Mouse (Mus musculus) stomach, embryonic 16.5 days (tissue): Measurements from ENCODE around the gene Zfp513. TPM values are rescaled to one million over a fixed set of nuclear protein-coding genes. Genes with fewer than 3 reads are reported as not detected.

Experiments used
- ATAC-seq: fragments of 200-750 bp; cut with Nextera tagmentation; 2 replicates; pipeline ENCODE4 v1.8.0; 2017; ENCODE audit warnings: moderate number of reproducible peaks, moderate TSS enrichment; ENCODE audit not compliant: insufficient read depth, low FRiP score
- H3K27ac ChIP-seq: fragments of 300-500 bp; sonication (generic); 2 replicates; pipeline ENCODE4 v1.5.1; 2014; ENCODE audit warnings: low read length
- H3K27me3 ChIP-seq: fragments of 300-500 bp; sonication (generic); 2 replicates; pipeline ENCODE4 v1.6.1; 2014; ENCODE audit warnings: low read length, control low read depth, mixed read lengths; ENCODE audit not compliant: control insufficient read depth, insufficient read depth
- H3K36me3 ChIP-seq: fragments of 300-500 bp; sonication (generic); 2 replicates; pipeline ENCODE4 v1.6.1; 2014; ENCODE audit warnings: low read length; ENCODE audit not compliant: control insufficient read depth, insufficient read depth
- H3K4me1 ChIP-seq: fragments of 300-500 bp; sonication (generic); 2 replicates; pipeline ENCODE4 v1.6.1; 2014; ENCODE audit warnings: low read length, control low read depth, mixed read lengths; ENCODE audit not compliant: control insufficient read depth, insufficient read depth
- H3K4me2 ChIP-seq: fragments of 300-500 bp; sonication (generic); 2 replicates; pipeline ENCODE4 v1.6.1; 2014; ENCODE audit warnings: low read depth, low read length, mixed read lengths
- H3K4me3 ChIP-seq: fragments of 300-500 bp; sonication (generic); replicated peaks from 2 replicates; pipeline ENCODE4 v1.5.1; 2014; ENCODE audit warnings: mild to moderate bottlenecking, low read length
- H3K9ac ChIP-seq: fragments of 300-500 bp; sonication (generic); 2 replicates; pipeline ENCODE4 v1.6.1; 2014; ENCODE audit warnings: low read length
- H3K9me3 ChIP-seq: fragments of 300-500 bp; sonication (generic); replicated peaks from 2 replicates; pipeline ENCODE4 v1.6.1; 2016; ENCODE audit warnings: low read length, control low read depth; ENCODE audit not compliant: control insufficient read depth
- WGBS: fragments of 180-500 bp; shearing (Covaris S2); extraction: QIAGEN DNeasy Blood & Tissue Kit; methylation state at CpG from one replicate; pipeline ENCODE4 v1.1.7; 2014; 5-methylcytosine and 5-hydroxymethylcytosine counted together
- polyA plus RNA-seq: library from polyadenylated mRNA; unstranded; fragments of >200 nt; fragmentation: Nextera tagmentation; extraction: Ambion mirVana; gene quantifications from 2 replicates; pipeline ENCODE4 v1.2.1, GENCODE M21; 2015

Zfp513 gene
- polyA plus RNA-seq, 1 experiment from 2014 or later: 5.2 TPM

- Histone ChIP-seq H3K4me2 (no peak overlapping the region), H3K36me3 (peaks cover 14% of the 10 kb centered on the region; the same call in 1 of the 2 replicates), H3K9ac (no peak overlapping the region), H3K9me3 (no peaks in the 10 kb centered on the region), H3K27me3 (no peaks in the 10 kb centered on the region), H3K4me3 (no peak overlapping the region), H3K27ac (no peak overlapping the region), H3K4me1 (0 out of 2 replicates have a peak, but pooled peaks cover 3% of the 10 kb centered on the region)
- WGBS: 49% methylated on average over 4 of the region's 4 CpGs
- ATAC-seq: no peak
These were observed 18.4 kb downstream of the Zfp513 start for GRCm38 (mm10) chr5:31183678-31184077.

- no peak overlapping the region for H3K9ac ChIP-seq
- H3K4me1 ChIP-seq: 0 out of 2 replicates have a peak, but pooled peaks cover 3% of the 10 kb centered on the region
- ATAC-seq: no peak
- no peaks in the 10 kb centered on the region for H3K27me3 ChIP-seq
- H3K9me3 ChIP-seq: no peaks in the 10 kb centered on the region
- H3K4me3 ChIP-seq: no peak overlapping the region; the same call in 1 of the 2 replicates
- H3K4me2 ChIP-seq: peak overlapping the region; percentile 51; the same call in 1 of the 2 replicates
- no peaks in the 10 kb centered on the region for H3K36me3 ChIP-seq
- no peak overlapping the region for H3K27ac ChIP-seq
- WGBS: 90% methylated on average over 9 of the region's 9 CpGs
These were observed 20.8 kb downstream of the Zfp513 start for GRCm38 (mm10) chr5:31181183-31181770.

GRCm38 (mm10) chr5:31179766-31180630 lies 22.1 kb downstream of the Zfp513 start, which contains the start of the genes Gm29609 and Gtf3c2:
Gm29609 (minus strand) TSS chr5:31179911.
Gtf3c2 (minus strand) TSS chr5:31180144.
- Histone ChIP-seq H3K36me3 (no peaks in the 10 kb centered on the region), H3K4me2 (peak within 1 kb of the TSS; percentile 84), H3K27ac (peak within 1 kb of the TSS; percentile 98), H3K27me3 (no peaks in the 10 kb centered on the region), H3K4me3 (peak within 1 kb of the TSS; percentile 82), H3K9me3 (no peaks in the 10 kb centered on the region), H3K4me1 (0 out of 2 replicates have a peak, but pooled peaks cover 3% of the 10 kb centered on the region), H3K9ac (peak within 1 kb of the TSS; percentile 81)
- peak; percentile 97 for ATAC-seq
- under 1% methylated on average over 59 of the region's 59 CpGs for WGBS

- no peaks in the 10 kb centered on the region for H3K27me3 ChIP-seq
- peak overlapping the region; percentile 98 for H3K27ac ChIP-seq
- H3K36me3 ChIP-seq: no peaks in the 10 kb centered on the region
- no peaks in the 10 kb centered on the region for H3K9me3 ChIP-seq
- H3K4me2 ChIP-seq: peak overlapping the region; percentile 84
- H3K4me1 ChIP-seq: 0 out of 2 replicates have a peak, but pooled peaks cover 3% of the 10 kb centered on the region
- peak overlapping the region; percentile 82 for H3K4me3 ChIP-seq
- under 1% methylated on average over 25 of the region's 25 CpGs for WGBS
- ATAC-seq: peak; percentile 32
- H3K9ac ChIP-seq: peak overlapping the region; percentile 81
These were observed 22.8 kb downstream of the Zfp513 start for GRCm38 (mm10) chr5:31179301-31179765.

- H3K4me1 ChIP-seq: no peaks in the 10 kb centered on the region
- WGBS: 92% methylated on average over 4 of the region's 4 CpGs
- H3K4me2 ChIP-seq: no peak overlapping the region
- H3K27me3 ChIP-seq: no peaks in the 10 kb centered on the region
- no peaks in the 10 kb centered on the region for H3K9me3 ChIP-seq
- H3K27ac ChIP-seq: no peak overlapping the region
- no peak overlapping the region for H3K4me3 ChIP-seq
- no peak for ATAC-seq
- no peak overlapping the region for H3K9ac ChIP-seq
- H3K36me3 ChIP-seq: peaks cover 37% of the 10 kb centered on the region
These were observed 33.5 kb downstream of the Zfp513 start for GRCm38 (mm10) chr5:31168630-31169029.

GRCm38 (mm10) chr5:31164878-31165277 lies 37.2 kb downstream of the Zfp513 start:
- H3K4me1 ChIP-seq: no peaks in the 10 kb centered on the region
- H3K27ac ChIP-seq: no peak overlapping the region
- no peak overlapping the region for H3K9ac ChIP-seq
- no peaks in the 10 kb centered on the region for H3K27me3 ChIP-seq
- peaks cover 26% of the 10 kb centered on the region for H3K36me3 ChIP-seq
- H3K9me3 ChIP-seq: no peaks in the 10 kb centered on the region
- no peak for ATAC-seq
- no peak overlapping the region for H3K4me3 ChIP-seq
- no peak overlapping the region for H3K4me2 ChIP-seq
- WGBS: 93% methylated on average over 1 of the region's 1 CpGs

GRCm38 (mm10) chr5:31162462-31162861 lies 39.6 kb downstream of the Zfp513 start:
- no peak for ATAC-seq
- Histone ChIP-seq H3K36me3 (peaks cover 20% of the 10 kb centered on the region; the same call in 1 of the 2 replicates), H3K27ac (no peak overlapping the region), H3K4me3 (no peak overlapping the region), H3K4me1 (no peaks in the 10 kb centered on the region), H3K27me3 (no peaks in the 10 kb centered on the region), H3K9ac (no peak overlapping the region), H3K4me2 (no peak overlapping the region), H3K9me3 (no peaks in the 10 kb centered on the region)

GRCm38 (mm10) chr5:31154152-31154553 lies 48.0 kb downstream of the Zfp513 start, which contains the start of gene Mpv17:
Mpv17 (minus strand) TSS chr5:31154251.
- peak within 1 kb of the TSS; percentile 75 for H3K4me3 ChIP-seq
- peak within 1 kb of the TSS; percentile 76 for H3K27ac ChIP-seq
- peak within 1 kb of the TSS; percentile 79 for H3K9ac ChIP-seq
- peak within 1 kb of the TSS; percentile 95 for H3K4me2 ChIP-seq
- peaks cover 6% of the 10 kb centered on the region for H3K4me1 ChIP-seq
- 0 out of 2 replicates have a peak, but pooled peaks cover 9% of the 10 kb centered on the region for H3K36me3 ChIP-seq
- H3K27me3 ChIP-seq: no peaks in the 10 kb centered on the region
- no peaks in the 10 kb centered on the region for H3K9me3 ChIP-seq
- peak; percentile 95 for ATAC-seq
- WGBS: under 1% methylated on average over 19 of the region's 19 CpGs
